Mouse (Mus musculus) c-Kit-negative CD71-positive TER-119-positive erythroid progenitor cells, embryonic 14.5 days (primary cell): ENCODE data around the gene Oas3.
"Not testable (repeated sequence)": the region's sequence is repeated elsewhere in the genome, so short reads cannot be mapped to it uniquely, and the experiment has no call there.

Source experiments
- DNase-seq: peaks from one replicate; pipeline ENCODE4 v3.0.0-alpha.2; 2013; ENCODE audit warnings: low read depth, low spot score

The Oas3 gene

GRCm38 (mm10) chr5:120777478-120777877 lies at the start of gene Oas3:
Gene Oas3 (minus strand): TSS chr5:120777661.
- DNase-seq: no peak

- DNase-seq: no peak
Observed at GRCm38 (mm10) chr5:120818999-120819398, 41.5 kb upstream of the Oas3 start.

- no peak for DNase-seq
Observed at GRCm38 (mm10) chr5:120815949-120816348, 38.5 kb upstream of the Oas3 start.

GRCm38 (mm10) chr5:120813023-120813422 lies 35.6 kb upstream of the Oas3 start:
- DNase-seq: no peak

- peak; percentile 52 for DNase-seq
Observed at GRCm38 (mm10) chr5:120811951-120812819, 34.7 kb upstream of the Oas3 start, which contains the start of gene Oas1c. Gene Oas1c (minus strand): TSS chr5:120812514.

- no peak for DNase-seq
Observed at GRCm38 (mm10) chr5:120809171-120809570, 31.7 kb upstream of the Oas3 start.

GRCm38 (mm10) chr5:120806458-120806857 lies 29.0 kb upstream of the Oas3 start:
- peak; percentile 42 for DNase-seq

- DNase-seq: no peak
Observed at GRCm38 (mm10) chr5:120803596-120803995, 26.1 kb upstream of the Oas3 start.

- DNase-seq: not testable (repeated sequence)
Observed at GRCm38 (mm10) chr5:120798943-120799342, 21.5 kb upstream of the Oas3 start.

- DNase-seq: not testable (repeated sequence)
Observed at GRCm38 (mm10) chr5:120798147-120798546, 20.7 kb upstream of the Oas3 start.

GRCm38 (mm10) chr5:120795480-120796034 lies 18.1 kb upstream of the Oas3 start, which contains the start of gene Oas1e:
Gene Oas1e (minus strand): TSS chr5:120795530.
- DNase-seq: not testable (repeated sequence)

- DNase-seq: peak; percentile 6
Observed at GRCm38 (mm10) chr5:120793043-120793442, 15.6 kb upstream of the Oas3 start.

GRCm38 (mm10) chr5:120787042-120787441 lies 9.6 kb upstream of the Oas3 start:
- DNase-seq: no peak

GRCm38 (mm10) chr5:120782446-120782845 lies 5.0 kb upstream of the Oas3 start:
- DNase-seq: no peak

- no peak for DNase-seq
Observed at GRCm38 (mm10) chr5:120781646-120782045, 4.2 kb upstream of the Oas3 start.

- DNase-seq: no peak
Observed at GRCm38 (mm10) chr5:120779922-120780321, 2.5 kb upstream of the Oas3 start.

GRCm38 (mm10) chr5:120778941-120779340 lies 1.5 kb upstream of the Oas3 start:
- no peak for DNase-seq

- DNase-seq: no peak
Observed at GRCm38 (mm10) chr5:120776801-120777200, 660 bp downstream of the Oas3 start.

- no peak for DNase-seq
Observed at GRCm38 (mm10) chr5:120775287-120775985, 2.0 kb downstream of the Oas3 start.

- no peak for DNase-seq
Observed at GRCm38 (mm10) chr5:120769396-120769795, 8.1 kb downstream of the Oas3 start.

- DNase-seq: no peak
Observed at GRCm38 (mm10) chr5:120765010-120765409, 12.5 kb downstream of the Oas3 start.

GRCm38 (mm10) chr5:120761901-120762300 lies 15.6 kb downstream of the Oas3 start:
- no peak for DNase-seq
